Mouse (Mus musculus) induced T-regulatory cell, adult 2 months (primary cell): Measurements from ENCODE around the gene Adprh.

Experiments
- DNase-seq: peaks from one replicate; pipeline ENCODE4 v3.0.0-alpha.2; 2012; ENCODE audit warnings: low read depth

Gene Adprh

GRCm38 (mm10) chr16:38396155-38396554, 56.3 kb downstream of the Adprh start:
- peak; percentile 71 for DNase-seq

DNA sequence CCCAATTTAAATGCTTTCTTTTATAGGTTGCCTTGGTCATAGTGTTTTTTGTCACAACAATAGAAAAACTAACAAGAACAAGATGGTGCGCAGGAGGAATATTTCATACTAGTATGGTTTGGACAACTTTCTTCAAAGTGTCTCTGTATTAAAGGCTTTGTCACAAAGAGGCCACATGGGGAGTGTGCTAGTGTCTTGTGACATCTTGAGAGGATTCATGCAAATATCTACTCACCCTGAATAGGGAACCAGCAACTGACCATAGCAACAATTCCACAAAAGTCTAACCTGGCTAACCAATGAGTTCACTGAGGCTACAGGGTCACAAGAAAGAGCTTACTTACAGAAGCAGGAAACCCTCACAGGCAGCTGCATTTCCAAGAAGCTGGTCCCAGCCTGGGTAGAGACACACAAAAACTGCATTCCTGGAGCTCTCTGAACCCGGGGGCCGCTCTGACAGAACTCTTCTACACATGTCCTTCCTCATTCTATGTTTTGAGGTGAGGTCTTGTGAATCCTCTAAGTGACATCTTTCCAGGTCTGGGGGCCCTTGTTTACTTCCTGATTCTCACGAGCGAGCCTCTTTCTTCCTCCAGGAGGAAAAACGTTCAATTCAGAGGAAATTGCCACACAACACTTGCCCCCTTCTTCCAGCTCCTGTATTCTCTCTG, 57.3 kb downstream of the Adprh start:
- no peak for DNase-seq

DNA sequence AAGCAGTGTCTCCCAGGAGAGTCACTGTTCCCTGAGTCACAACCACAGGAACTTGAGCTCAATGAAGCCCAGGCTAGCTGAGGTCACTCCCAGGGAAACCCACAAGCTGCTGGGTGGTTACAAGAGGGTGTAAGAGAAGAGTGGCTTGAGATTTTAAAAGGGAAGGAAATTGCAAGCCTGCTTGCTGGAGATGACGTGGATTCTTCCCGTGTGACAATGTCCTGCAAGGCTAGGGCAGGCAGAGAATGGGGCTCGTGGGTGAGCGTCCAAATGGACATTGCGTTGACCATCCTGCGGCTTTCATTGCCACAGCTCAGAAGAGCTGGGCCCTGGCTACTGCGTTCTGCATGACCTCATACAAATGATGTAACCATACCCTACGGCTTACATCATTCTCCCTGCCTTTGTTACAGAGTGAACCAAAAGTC, 58.3 kb downstream of the Adprh start:
- no peak for DNase-seq
